Mouse (Mus musculus): Measurements from ENCODE around the gene Dnajb7.
A peak's percentile ranks its signal among the peaks of the same experiment; 100 is the strongest.

Dnajb7 gene

DNA sequence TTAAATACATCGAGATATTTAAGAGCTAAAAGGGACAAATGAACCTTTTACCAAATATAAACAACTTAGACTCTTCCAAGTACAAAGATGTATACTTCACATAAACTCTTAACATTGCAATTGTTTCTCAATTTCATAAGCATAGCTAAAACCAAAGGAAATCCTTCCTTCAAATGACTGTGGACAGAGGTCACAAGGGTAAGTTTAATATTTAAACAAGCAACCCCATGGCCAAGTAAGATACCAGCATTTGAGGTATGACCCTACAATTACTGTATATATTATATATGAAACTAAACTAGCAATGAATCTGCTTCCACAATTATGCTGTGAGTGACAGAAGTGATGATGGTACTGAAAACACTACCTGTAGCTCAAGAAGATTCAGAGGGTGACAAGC is 43.8 kb downstream of the Dnajb7 start:
- DNase-seq = no peak

DNA sequence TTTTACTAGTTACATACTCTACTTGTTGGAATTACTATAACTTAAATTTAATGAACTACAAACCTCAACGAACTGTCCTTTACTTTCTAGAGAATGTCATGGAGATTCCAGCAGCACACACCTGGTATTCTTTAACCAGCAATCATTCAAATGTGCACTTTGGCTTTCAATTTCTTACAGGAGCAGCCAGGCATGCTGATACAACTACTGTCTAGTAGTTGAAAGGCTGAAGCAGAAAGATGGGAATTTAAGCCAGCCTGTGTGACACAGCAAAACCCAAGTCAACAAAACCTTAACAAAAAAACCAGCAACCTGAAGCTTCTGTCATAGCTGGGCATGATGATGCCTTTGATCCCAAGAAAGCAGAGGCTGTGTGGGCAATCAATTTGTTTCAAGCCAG is 45.6 kb downstream of the Dnajb7 start:
- peak; percentile 21 to 44 for DNase-seq

DNA sequence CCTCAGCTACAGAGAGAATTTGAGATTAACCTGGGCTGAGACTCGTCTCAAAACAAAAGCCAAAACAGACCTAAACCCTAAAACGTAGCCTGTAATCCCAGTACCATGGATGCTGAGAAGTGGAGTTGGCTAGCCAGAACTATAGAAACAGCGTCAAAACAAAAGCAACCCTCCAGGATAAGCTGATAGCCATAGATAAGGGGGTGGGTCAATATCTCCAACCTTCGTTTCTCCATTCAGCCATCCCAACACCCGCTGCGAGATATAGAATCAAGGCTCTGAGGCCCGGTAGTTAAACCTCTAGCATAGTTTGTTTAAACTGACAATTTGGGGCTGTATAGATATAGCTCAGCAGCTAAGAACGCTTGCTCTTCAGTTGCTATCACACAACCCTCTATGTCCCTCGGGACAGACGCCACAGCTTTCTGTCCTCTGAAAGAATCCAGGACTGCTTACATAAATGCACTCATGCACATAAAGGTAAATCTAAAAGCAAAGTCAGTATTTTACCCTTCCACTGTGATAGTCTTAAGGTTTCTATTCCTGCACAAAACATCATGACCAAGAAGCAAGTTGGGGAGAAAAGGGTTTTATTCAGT is 46.6 kb downstream of the Dnajb7 start:
- no peak for DNase-seq

DNA sequence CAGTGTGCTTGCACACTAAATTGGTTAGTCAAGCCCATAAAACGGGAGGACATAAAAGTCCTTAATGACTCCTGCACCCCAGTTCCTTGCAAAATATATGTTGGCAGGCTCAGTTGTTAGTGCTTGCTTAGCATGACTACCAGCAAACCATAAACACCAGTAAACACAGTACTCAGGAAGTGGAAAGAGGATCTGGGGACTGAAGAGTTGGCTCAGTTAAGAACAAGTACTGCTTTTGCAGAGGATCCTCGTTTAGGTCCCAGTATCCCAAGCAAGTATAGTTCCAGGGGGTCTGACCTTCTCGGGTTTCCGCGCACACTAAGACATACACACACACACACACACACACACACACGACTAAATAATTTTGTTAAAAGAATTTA is 47.1 kb downstream of the Dnajb7 start:
- no peak for DNase-seq

DNA sequence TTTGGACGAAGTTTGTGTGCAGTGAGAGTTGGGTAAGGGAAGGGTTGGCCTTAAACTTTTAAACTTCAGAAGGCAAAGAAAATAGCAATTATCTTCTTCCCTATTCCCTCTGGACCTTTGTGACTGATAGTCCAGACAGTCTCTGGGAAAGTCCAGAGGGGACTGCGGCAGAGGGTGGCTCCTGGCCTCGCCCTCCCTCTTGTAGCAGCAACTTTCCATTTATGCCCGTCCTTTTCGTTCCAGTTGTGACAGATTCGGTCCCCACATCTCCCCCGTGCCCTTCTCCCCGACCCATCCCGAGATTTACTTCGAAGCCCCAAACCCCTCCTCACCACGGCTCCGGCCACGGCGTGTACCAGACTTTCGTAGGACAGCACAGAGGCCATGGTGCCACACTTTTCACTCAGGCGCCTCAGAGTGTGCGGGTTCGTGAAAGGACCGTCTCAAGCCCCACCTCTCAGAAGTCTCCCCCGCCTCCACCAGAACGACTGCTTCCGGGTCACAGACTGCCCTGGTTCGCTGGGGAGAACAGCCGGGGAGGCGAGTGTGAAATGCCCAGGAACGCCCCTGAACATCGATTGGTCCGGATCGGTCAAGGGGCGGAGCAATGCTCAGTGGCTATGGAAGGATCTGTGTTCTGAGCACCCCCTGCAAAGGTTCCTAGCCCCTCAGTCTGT is 47.6 kb downstream of the Dnajb7 start, which contains the start of gene Slc25a17:
Gene Slc25a17 (minus strand): TSS at position 468 of the 677 bp plus-strand sequence.
- peak; percentile 96 to 98 for DNase-seq

DNA sequence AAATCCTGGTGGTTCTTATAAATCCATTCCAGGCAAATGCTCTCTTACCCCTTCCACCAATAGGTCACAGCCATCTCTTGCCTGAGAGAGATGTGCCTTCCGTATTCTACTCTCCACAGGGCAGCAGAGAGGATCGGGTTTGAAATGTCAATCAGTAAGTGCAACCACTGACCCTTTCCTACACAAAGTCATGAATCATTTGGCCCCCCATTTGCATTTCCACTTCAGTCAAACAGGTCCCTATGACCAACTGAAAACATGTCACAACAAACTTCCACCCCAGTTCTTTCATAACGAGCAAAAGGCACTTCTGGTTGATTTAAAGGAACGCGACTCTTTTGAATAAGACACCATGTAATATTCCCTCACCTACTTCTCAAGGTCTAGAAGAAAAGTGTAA is 48.7 kb downstream of the Dnajb7 start:
- DNase-seq = no peak

DNA sequence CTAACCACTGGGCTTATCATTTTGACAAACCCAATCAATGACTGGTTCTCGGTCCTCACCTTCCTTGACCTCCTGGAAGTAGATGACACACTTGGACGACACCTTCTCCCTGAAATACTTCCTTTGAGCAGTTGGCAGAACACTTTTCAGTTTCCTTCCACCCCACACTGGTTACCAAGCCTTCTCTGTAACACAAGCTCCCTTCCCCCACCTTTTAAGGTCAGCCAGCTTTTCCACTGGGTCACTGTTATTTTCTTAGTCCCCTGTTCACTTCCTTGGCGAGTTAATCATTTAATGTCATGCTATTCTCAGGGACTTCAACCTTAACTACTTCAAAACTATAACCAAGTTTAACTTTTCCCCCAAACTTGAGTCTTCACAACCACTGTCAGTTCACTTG is 49.2 kb downstream of the Dnajb7 start:
- DNase-seq = peak; percentile 56 to 72

DNA sequence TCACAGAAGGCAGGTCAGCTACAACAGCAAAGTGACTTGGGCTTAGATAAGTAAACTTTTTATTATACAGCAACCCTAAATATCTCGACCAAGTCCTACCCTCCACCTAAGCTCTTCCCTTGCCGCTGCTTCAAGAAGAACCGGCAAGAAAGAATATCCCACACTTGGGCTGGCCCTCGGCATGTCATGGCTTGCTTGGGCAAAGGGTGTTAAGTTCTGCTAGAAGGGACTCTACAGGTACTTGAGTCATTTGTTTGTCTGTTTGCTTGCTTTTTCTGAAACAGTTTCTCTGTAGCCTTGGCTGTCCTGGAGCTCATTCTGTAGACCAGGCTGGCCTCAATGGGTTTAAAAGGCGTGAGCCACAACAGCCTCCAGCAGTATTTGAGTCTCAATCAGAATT is 51.2 kb downstream of the Dnajb7 start:
- no peak for DNase-seq

Data from kidney, postnatal 25 days (tissue).